Mouse (Mus musculus) hindbrain, embryonic 16.5 days (tissue): Measurements from ENCODE around the gene 6030458C11Rik. TPM values are rescaled to one million over a fixed set of nuclear protein-coding genes. Genes with fewer than 3 reads are reported as not detected.

Source experiments
- microRNA-seq: library from miRNA; unstranded; fragments of <30 nt; microRNA quantifications from one replicate; pipeline ENCODE4, GENCODE M21; 2017
- polyA plus RNA-seq: library from polyadenylated mRNA; unstranded; fragments of >200 nt; fragmentation: Nextera tagmentation; extraction: Ambion mirVana; gene quantifications from 2 replicates; pipeline ENCODE4 v1.2.1, GENCODE M21; 2015

The 6030458C11Rik gene
- polyA plus RNA-seq, 1 experiment from 2014 or later = 28.8 TPM

Small RNAs within 50 kb of the gene (microRNA-seq; reads per million reads assigned to microRNA genes)
- not detected for gene Gm47288

Other genes starting within 250 kb of the 6030458C11Rik start
- 13.6 and 19.5 TPM in 2 replicates for gene Pdzd2, start 84.7 kb downstream of the 6030458C11Rik start, polyA plus RNA-seq
- 42.7 and 56.4 TPM in 2 replicates for gene Drosha, start 166 bp upstream of the 6030458C11Rik start, polyA plus RNA-seq